Mouse (Mus musculus) kidney, postnatal 0 days (tissue): ENCODE data around the gene Angpt4. TPM values are rescaled to one million over a fixed set of nuclear protein-coding genes. Genes with fewer than 3 reads are reported as not detected.

Experiments used
- ATAC-seq: fragments of 200-750 bp; cut with Nextera tagmentation; replicated peaks from 2 replicates; pipeline ENCODE4 v1.8.0; 2017; ENCODE audit warnings: low read depth, moderate number of reproducible peaks, moderate TSS enrichment, moderate library complexity; ENCODE audit not compliant: low FRiP score
- DNase-seq: peaks from one replicate; pipeline ENCODE4 v3.0.0-alpha.2; 2016; ENCODE audit warnings: low spot score
- H3K27ac ChIP-seq: fragments of 300-500 bp; sonication (generic); 2 replicates; pipeline ENCODE4 v1.5.1; 2014; ENCODE audit warnings: mild to moderate bottlenecking
- H3K27me3 ChIP-seq: fragments of 300-500 bp; sonication (generic); 2 replicates; pipeline ENCODE4 v1.6.1; 2014; ENCODE audit warnings: low read length, mixed read lengths; ENCODE audit not compliant: insufficient read depth
- H3K36me3 ChIP-seq: fragments of 300-500 bp; sonication (generic); 2 replicates; pipeline ENCODE4 v1.6.1; 2014; ENCODE audit warnings: low read length, mixed read lengths; ENCODE audit not compliant: insufficient read depth
- H3K4me1 ChIP-seq: fragments of 300-500 bp; sonication (generic); replicated peaks from 2 replicates; pipeline ENCODE4 v1.6.1; 2014; ENCODE audit warnings: antibody characterized with exemption, low read length, mixed read lengths; ENCODE audit not compliant: insufficient read depth
- H3K4me2 ChIP-seq: fragments of 300-500 bp; sonication (generic); 2 replicates; pipeline ENCODE4 v1.6.1; 2014; ENCODE audit warnings: mild to moderate bottlenecking, low read length, moderate library complexity, mixed read lengths
- H3K4me3 ChIP-seq: fragments of 300-500 bp; sonication (generic); replicated peaks from 2 replicates; pipeline ENCODE4 v1.5.1; 2014; ENCODE audit warnings: low read depth, low read length
- H3K9ac ChIP-seq: fragments of 300-500 bp; sonication (generic); 2 replicates; pipeline ENCODE4 v1.6.1; 2014; ENCODE audit warnings: low read depth, low read length
- H3K9me3 ChIP-seq: fragments of 300-500 bp; sonication (generic); replicated peaks from 2 replicates; pipeline ENCODE4 v1.6.1; 2016; ENCODE audit warnings: low read length, inconsistent platforms, mixed read lengths
- CTCF ChIP-seq: IDR thresholded peaks from 2 replicates; pipeline ENCODE4 v1.5.1; 2016; ENCODE audit warnings: antibody characterized with exemption, low read depth, mild to moderate bottlenecking, moderate library complexity
- WGBS: fragments of 180-500 bp; shearing (Covaris S2); extraction: QIAGEN DNeasy Blood & Tissue Kit; methylation state at CpG from one replicate; pipeline ENCODE4 v1.1.7; 2014; 5-methylcytosine and 5-hydroxymethylcytosine counted together
- polyA plus RNA-seq: library from polyadenylated mRNA; unstranded; fragments of >200 nt; fragmentation: Nextera tagmentation; extraction: Ambion mirVana; gene quantifications from 2 replicates; pipeline ENCODE4 v1.2.1, GENCODE M21; 2015

The Angpt4 gene
- polyA plus RNA-seq, 1 experiment from 2014 or later = 2.7 TPM

DNA sequence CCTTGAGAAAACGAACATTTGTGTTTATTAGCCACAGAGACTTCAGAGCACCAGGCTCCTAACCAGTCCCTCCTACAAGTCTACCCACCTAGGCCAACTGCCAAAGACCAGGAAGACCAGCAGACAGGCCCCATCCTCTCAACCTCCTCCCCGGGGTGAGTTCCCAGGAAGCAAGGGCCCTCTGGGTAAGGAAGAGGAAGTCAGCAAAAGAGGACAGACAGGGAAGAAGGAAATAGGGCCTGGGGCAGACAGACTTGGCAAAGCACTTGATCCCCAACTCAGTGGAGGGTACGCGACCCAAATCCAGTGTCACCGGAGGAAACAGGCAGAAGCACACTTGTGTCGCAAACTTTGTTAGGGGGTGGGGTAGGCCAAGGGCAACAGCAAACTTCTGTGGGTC lies 58.4 kb downstream of the Angpt4 start:
- no peak overlapping the region for H3K4me3 ChIP-seq
- 76% methylated on average over 6 of the region's 6 CpGs for WGBS
- no peak overlapping the region for H3K27ac ChIP-seq
- H3K4me2 ChIP-seq = no peak overlapping the region
- peaks cover 43% of the 10 kb centered on the region for H3K4me1 ChIP-seq
- DNase-seq = no peak
- no peaks in the 10 kb centered on the region for H3K9me3 ChIP-seq
- no peak overlapping the region for H3K9ac ChIP-seq
- 0 out of 2 replicates have a peak, but pooled peaks cover 4% of the 10 kb centered on the region for H3K36me3 ChIP-seq
- ATAC-seq = no peak
- H3K27me3 ChIP-seq = no peaks in the 10 kb centered on the region
- no peak for TF ChIP-seq CTCF

DNA sequence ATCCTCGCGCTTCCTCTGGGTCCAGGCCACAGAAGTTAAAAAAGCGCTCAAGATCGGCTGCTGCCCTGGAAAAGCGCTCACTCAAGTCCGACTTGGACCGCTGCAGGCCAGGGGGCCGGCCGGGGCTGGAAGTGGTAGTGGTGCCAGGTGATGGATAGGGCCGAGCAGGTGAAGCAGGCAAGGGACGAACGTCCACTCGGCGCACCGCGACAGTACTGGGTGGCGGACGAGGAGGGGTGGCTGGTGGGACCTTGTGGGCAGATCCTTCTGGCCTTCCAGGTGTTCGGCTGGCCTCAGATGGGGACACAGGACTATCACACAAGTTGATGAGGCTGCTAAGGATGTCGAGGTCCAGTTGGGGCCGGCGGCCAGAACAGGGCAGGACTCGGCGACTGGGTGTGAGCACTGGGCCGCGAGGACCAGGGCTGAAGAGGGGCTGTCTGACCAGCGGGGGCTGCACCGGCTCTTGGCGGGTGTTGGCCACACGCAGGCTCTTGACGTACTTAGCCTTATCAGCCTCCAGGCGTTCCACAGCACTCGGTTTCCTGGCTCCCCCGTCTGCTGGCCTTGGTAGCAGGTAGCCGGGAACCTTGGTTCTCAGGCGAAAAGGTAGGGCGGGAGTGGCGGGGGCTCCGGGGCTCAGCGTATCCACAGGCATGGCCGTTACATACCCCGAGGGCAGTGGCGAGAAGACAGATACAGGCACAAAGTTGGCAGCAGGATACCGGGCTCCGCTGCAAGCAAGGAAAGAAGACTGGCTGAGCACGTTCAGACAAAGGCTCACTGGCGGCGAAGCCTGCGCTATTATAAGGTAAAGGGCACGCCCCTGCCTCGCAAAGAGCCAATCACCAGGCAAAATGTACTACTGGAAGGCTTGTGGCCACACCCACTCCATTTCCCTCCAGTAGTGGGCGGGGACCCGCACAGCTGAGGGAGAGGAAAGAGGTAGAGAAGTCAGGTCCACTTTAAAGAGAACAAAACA lies 59.5 kb downstream of the Angpt4 start:
- peak overlapping the region; percentile 9; the same call in 1 of the 2 replicates for H3K27ac ChIP-seq
- 45% methylated on average over 53 of the region's 53 CpGs for WGBS
- DNase-seq = peak; percentile 93
- peaks cover 43% of the 10 kb centered on the region for H3K4me1 ChIP-seq
- no peak overlapping the region for H3K4me3 ChIP-seq
- H3K4me2 ChIP-seq = peak overlapping the region; percentile 47
- 0 out of 2 replicates have a peak, but pooled peaks cover 4% of the 10 kb centered on the region for H3K36me3 ChIP-seq
- no peaks in the 10 kb centered on the region for H3K9me3 ChIP-seq
- peak; percentile 82 for ATAC-seq
- TF ChIP-seq CTCF = no peak; the same call in 1 of the 2 replicates
- 0 out of 2 replicates have a peak overlapping the region, but pooled peaks have one; percentile 29 for H3K9ac ChIP-seq
- no peaks in the 10 kb centered on the region for H3K27me3 ChIP-seq

GRCm38 (mm10) chr2:151971748-151972147 lies 60.7 kb downstream of the Angpt4 start:
- H3K9me3 ChIP-seq = no peaks in the 10 kb centered on the region
- H3K27me3 ChIP-seq = no peaks in the 10 kb centered on the region
- no peak overlapping the region for H3K9ac ChIP-seq
- H3K4me3 ChIP-seq = no peak overlapping the region
- H3K4me2 ChIP-seq = no peak overlapping the region
- 0 out of 2 replicates have a peak, but pooled peaks cover 4% of the 10 kb centered on the region for H3K36me3 ChIP-seq
- no peak overlapping the region for H3K27ac ChIP-seq
- H3K4me1 ChIP-seq = peaks cover 46% of the 10 kb centered on the region
- WGBS = 91% methylated on average over 5 of the region's 5 CpGs
- no peak for ATAC-seq
- no peak for TF ChIP-seq CTCF
- no peak for DNase-seq

- Histone ChIP-seq H3K27ac (peak overlapping the region; percentile 77), H3K27me3 (no peaks in the 10 kb centered on the region), H3K4me2 (peak overlapping the region; percentile 54), H3K4me3 (peak overlapping the region; percentile 26), H3K4me1 (peaks cover 52% of the 10 kb centered on the region), H3K9ac (peak overlapping the region; percentile 55), H3K36me3 (0 out of 2 replicates have a peak, but pooled peaks cover 4% of the 10 kb centered on the region), H3K9me3 (no peaks in the 10 kb centered on the region)
- no peak for TF ChIP-seq CTCF
- DNase-seq = no peak
- 25% methylated on average over 23 of the region's 23 CpGs for WGBS
- ATAC-seq = 0 out of 2 replicates have a peak, but pooled peaks have one; percentile 13
Observed at GRCm38 (mm10) chr2:151972880-151973594, 62.0 kb downstream of the Angpt4 start.

DNA sequence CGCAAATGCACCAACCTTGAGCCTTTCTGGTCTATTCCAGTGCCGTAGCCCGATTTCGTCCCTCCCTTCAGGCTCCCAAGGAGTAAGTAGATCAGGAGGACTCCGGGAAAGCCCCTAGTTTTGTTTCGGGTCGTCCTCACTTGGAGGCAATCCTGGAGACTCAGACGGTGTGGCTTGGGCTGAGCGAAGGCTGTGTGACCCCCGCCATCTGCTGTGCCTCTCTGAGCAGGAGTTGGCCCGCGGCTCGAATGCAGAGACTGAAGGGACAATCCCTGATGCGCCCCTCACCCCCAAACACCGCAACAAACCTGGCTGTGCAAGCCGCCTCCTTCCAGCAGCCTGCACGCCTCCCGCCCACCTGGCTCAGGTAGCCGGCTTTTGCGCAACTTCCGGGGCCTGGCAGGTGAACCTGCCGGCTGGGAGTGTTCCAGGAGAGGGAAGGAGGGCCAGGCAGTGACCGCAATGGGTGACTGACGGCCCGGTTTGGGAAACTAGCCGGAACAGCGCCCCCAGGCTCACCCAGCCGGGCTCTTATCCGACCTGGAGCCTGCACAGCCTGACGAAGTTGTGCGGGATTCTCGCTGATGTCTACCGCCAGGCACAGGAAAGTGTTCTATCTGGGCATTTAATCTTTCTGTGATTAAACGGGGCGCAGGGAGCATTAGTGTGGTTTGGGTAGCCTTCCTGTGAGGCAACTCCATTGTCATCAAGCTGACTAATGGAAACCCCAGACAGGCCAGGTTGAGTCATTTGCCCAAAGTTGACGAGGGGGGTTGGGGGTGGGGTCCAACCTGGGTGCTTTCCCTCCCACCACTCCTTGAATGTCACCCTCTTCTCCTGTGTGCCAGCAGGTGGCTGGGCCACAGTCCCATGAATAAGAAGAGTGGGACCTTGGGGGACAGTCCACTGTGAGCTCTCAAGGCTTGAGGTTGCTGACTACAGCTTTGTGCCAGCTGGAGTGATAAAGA lies 62.9 kb downstream of the Angpt4 start:
- H3K27ac ChIP-seq = peak overlapping the region; percentile 77
- 0 out of 2 replicates have a peak, but pooled peaks cover 4% of the 10 kb centered on the region for H3K36me3 ChIP-seq
- ATAC-seq (no peak; the same call in 1 of the 2 replicates), DNase-seq (peak; percentile 62)
- H3K9me3 ChIP-seq = no peaks in the 10 kb centered on the region
- peaks cover 53% of the 10 kb centered on the region for H3K4me1 ChIP-seq
- peak overlapping the region; percentile 54 for H3K4me2 ChIP-seq
- peak overlapping the region; percentile 26 for H3K4me3 ChIP-seq
- peak overlapping the region; percentile 55 for H3K9ac ChIP-seq
- 19% methylated on average over 36 of the region's 36 CpGs for WGBS
- peak; percentile 36; the same call in 1 of the 2 replicates for TF ChIP-seq CTCF
- H3K27me3 ChIP-seq = no peaks in the 10 kb centered on the region
